Mouse (Mus musculus) brown adipose tissue, adult 24 weeks (tissue): Measurements from ENCODE around the gene B9d2. TPM values are rescaled to one million over a fixed set of nuclear protein-coding genes. Genes with fewer than 3 reads are reported as not detected.

ENCODE experiments used
- H3K27ac ChIP-seq: fragments of 200-500 bp; replicated peaks from 2 replicates; pipeline ENCODE4 v1.5.1; 2012; ENCODE audit warnings: low read depth, mild to moderate bottlenecking, low read length
- H3K4me1 ChIP-seq: fragments of 200-500 bp; 2 replicates; pipeline ENCODE4 v1.6.1; 2012; ENCODE audit warnings: low read length, mixed read lengths; ENCODE audit not compliant: control insufficient read depth, insufficient read depth, insufficient read length
- H3K4me3 ChIP-seq: fragments of 200-500 bp; 2 replicates; pipeline ENCODE4 v1.5.1; 2012; ENCODE audit warnings: low read depth, mild to moderate bottlenecking, low read length, moderate library complexity; ENCODE audit not compliant: insufficient read depth
- polyA plus RNA-seq: library from polyadenylated mRNA; stranded (reverse); fragments of >200 nt; gene quantifications from 2 replicates; pipeline ENCODE4 v1.2.4, GENCODE M21; 2012; ENCODE audit not compliant: missing spikeins, insufficient read depth, insufficient read length

Gene B9d2
- polyA plus RNA-seq: 8.8 and 10.9 TPM in 2 replicates

DNA sequence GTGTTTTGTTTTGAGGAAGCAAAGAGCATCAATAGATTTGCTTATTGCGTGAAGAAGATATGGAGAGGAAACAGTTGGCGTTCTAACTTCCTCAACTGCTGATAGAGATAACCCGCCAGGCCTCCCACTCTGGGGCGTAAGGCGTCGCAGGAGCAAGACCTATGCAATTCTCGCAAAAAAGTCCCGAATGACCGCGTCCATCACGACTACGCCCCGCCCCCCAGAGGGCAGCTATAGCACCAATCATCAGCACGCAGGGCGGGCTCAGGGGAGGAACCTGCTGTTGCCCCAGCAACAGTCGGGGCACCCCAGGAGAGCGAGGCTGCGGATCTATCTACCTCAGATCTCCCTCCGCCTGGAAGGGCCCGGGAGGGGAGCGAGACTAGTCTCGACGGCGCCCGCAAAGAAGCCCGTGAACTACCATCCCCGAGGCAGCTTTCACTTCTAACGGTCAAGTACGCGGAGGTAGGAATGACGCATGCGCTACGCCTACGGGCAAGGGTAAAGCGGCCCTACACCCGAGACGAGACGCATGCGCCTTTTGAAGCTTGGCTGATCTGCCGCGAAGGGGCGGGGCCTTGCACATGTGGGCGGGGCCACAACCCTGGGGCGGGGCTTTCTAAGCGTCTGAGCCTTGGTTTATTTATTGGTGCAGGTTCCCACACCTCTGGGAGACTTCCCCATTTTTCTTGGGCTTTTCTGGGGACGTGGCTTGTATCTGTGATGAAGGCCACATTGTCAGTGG is at the start of gene B9d2:
Gene B9d2, plus strand, starts transcription at position 267 of the 745 bp plus-strand sequence.
- H3K4me3 ChIP-seq: peak within 1 kb of the TSS; percentile 96
- no peaks in the 10 kb centered on the region for H3K4me1 ChIP-seq
- H3K27ac ChIP-seq: peak within 1 kb of the TSS; percentile 93

GRCm38 (mm10) chr7:25632679-25633078 is 47.9 kb upstream of the B9d2 start:
- Histone ChIP-seq H3K4me3 (no peak overlapping the region), H3K27ac (peak overlapping the region; percentile 20; the same call in 1 of the 2 replicates), H3K4me1 (no peaks in the 10 kb centered on the region)

DNA sequence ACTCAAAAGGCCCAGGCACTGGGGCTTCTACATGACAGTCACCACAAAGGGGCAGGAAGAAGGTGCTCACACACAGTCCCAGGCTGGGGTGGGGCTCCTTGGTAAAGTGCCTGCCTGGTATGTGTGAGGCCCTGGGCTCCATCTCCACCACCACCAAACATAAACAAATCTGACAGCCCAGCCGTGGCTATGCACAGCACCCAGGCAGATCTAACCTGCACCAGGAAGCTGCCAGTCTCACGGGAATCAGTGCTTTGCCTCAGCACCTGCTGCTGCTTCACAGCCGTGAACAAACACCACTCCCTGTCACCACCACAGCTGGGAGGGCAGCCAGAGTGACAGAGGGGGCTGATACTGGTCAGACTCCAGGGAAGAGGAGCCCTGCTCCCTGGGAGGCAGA is 44.2 kb upstream of the B9d2 start:
- no peak overlapping the region for H3K27ac ChIP-seq
- no peaks in the 10 kb centered on the region for H3K4me1 ChIP-seq
- no peak overlapping the region for H3K4me3 ChIP-seq

- H3K27ac ChIP-seq: no peak overlapping the region
- H3K4me1 ChIP-seq: no peaks in the 10 kb centered on the region
- no peak overlapping the region for H3K4me3 ChIP-seq
Observed at GRCm38 (mm10) chr7:25637099-25637498, 43.5 kb upstream of the B9d2 start.

GRCm38 (mm10) chr7:25639754-25640153 is 40.8 kb upstream of the B9d2 start:
- Histone ChIP-seq H3K4me3 (no peak overlapping the region), H3K4me1 (no peaks in the 10 kb centered on the region), H3K27ac (no peak overlapping the region)

DNA sequence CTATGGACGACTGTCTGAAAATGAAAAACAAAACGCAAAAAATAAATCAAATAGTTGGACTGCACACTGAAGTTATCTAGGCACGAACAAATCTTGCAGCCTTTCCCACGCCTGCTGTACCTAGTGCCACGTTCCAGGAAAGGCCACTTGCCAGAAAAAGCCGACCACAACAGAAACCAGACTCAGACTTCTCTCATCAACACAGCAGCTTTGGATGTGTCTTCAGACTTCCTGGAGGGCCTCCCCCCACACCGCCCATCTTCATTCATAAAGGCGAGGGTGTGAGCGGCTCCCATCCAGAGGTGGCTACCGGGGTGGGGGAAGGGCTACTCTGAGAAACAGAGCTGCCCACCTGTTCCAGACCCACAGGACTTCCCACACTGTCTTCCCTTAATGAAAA is 36.4 kb upstream of the B9d2 start:
- no peak overlapping the region for H3K27ac ChIP-seq
- peaks cover 3% of the 10 kb centered on the region; the same call in 1 of the 2 replicates for H3K4me1 ChIP-seq
- H3K4me3 ChIP-seq: no peak overlapping the region

GRCm38 (mm10) chr7:25644631-25645030 is 35.9 kb upstream of the B9d2 start:
- peaks cover 7% of the 10 kb centered on the region for H3K4me1 ChIP-seq
- H3K27ac ChIP-seq: no peak overlapping the region
- H3K4me3 ChIP-seq: no peak overlapping the region

- H3K27ac ChIP-seq: no peak overlapping the region
- H3K4me3 ChIP-seq: no peak overlapping the region
Observed at GRCm38 (mm10) chr7:25645074-25645473, 35.5 kb upstream of the B9d2 start.

DNA sequence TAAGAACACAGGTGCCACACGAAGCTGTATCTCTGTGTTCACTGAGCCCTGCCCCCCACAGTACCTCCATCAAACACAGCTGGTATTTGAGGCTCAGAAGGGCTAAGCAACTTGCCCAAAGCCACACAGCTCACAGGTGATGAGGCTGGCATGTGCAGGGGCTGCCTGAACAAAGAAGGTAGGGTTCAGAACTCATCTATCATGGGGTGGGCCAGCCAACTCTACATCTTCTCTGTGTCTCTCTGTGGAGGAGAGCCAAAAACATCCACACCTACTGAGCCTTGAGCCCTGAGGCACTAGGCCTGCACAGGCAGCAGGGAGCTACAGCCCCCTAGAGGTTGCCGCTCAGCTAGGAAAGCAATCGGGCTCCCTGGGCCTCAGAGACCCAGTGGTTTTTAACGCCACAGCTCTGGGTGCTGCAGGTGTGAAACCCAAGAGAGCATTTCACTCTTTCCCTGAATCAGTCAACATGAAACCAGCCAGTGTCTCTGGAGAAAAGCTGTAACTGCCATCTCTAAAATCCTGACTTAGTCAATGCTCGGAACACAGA is 32.9 kb upstream of the B9d2 start:
- Histone ChIP-seq H3K4me3 (no peak overlapping the region), H3K27ac (no peak overlapping the region), H3K4me1 (peaks cover 15% of the 10 kb centered on the region)

More at GRCm38 (mm10) chr7:25645074-25645473, 35.5 kb upstream of the B9d2 start:
- peaks cover 9% of the 10 kb centered on the region for H3K4me1 ChIP-seq

DNA sequence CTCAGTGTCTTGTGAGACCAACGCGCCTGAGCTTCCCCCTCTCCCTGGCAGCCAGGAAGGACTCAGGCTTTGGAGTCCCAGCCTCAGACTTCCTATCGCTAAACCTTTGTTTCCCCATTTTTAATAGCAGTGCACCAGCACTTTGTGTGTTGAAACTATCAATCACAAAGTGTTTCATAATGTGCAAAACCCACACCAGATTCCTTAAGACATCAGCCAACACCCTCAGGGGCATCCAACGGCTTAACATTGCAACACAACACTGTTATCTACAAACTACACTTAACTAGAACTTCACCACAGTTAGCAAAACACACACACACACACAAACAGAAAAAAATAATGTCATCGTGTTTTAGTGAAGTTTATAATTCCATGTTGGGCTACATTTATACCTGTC is 30.7 kb upstream of the B9d2 start:
- Histone ChIP-seq H3K27ac (no peak overlapping the region), H3K4me1 (peaks cover 15% of the 10 kb centered on the region), H3K4me3 (no peak overlapping the region)

GRCm38 (mm10) chr7:25651281-25651680 is 29.3 kb upstream of the B9d2 start:
- H3K27ac ChIP-seq: peak overlapping the region; percentile 31; the same call in 1 of the 2 replicates
- H3K4me1 ChIP-seq: peaks cover 19% of the 10 kb centered on the region
- H3K4me3 ChIP-seq: no peak overlapping the region

DNA sequence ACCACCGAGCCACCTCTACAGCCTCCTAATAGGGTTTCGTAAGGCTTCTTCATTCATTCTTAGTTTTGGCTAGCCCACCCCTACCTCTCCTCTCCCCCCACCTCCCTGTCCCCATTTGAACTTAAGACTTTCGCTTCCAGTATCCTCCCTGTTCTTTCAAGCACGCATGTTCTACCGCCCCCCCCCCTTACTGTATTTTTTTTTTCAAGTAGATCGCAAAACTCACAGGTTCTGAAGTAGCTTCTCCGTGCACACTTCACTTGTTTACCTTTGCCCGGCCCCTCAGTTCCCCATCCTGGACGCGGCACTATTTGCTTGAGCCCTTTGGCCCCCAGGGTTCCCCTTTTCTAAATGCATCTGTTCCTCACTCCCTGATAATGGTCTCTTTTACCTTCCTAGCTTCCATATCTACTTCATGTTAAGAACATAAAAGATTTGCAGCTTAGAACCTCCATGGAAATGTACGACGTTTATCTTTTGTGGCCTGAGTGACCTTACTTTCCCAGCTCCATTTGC is 28.3 kb upstream of the B9d2 start:
- H3K27ac ChIP-seq: no peak overlapping the region
- H3K4me1 ChIP-seq: peaks cover 22% of the 10 kb centered on the region
- no peak overlapping the region for H3K4me3 ChIP-seq

DNA sequence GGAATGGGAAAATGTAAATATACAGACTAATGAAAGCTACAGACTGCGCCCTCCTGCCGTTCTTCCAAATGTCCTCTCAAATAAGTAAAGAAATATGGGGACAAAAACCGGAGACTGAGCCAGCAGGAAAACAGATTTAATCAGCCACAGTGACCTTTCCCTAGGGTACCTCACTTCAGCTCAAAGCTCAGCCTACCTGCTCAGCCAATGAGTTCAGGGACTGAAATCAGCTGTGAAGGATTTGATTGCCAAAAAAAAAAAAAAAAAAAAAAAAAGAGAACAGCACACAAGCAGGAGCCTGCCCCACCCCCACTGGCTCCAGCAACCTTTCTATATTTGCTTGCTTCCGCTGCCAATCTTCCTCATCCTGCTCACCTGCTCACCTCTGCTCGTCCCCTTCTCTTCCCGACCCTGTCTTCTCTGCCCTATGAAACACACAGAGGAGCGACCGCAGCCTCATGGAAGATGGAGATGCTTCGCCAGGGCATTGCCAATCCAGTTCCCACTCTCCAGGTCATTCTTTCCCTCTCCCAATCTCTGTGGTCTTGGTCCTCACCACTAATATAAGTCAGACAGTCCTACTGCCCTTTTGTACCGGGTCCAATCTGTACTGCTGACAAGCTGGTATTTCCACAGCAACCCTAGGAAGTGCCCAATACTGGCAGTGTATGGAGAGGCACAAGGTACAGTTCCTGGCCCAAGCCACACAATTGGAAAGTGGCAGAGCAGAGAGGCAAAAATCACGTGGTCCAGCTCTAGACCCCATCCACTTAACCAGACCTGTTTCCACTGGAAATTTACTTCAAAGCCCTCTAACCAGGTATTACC is 24.8 kb upstream of the B9d2 start:
- Histone ChIP-seq H3K27ac (peak overlapping the region; percentile 71), H3K4me3 (no peak overlapping the region), H3K4me1 (peaks cover 9% of the 10 kb centered on the region)

GRCm38 (mm10) chr7:25657785-25658184 is 22.8 kb upstream of the B9d2 start:
- H3K27ac ChIP-seq: peak overlapping the region; percentile 96; the same call in 1 of the 2 replicates

More at GRCm38 (mm10) chr7:25657785-25658184, 22.8 kb upstream of the B9d2 start:
- Histone ChIP-seq H3K4me1 (peaks cover 7% of the 10 kb centered on the region), H3K4me3 (peak overlapping the region; percentile 77)
